Mouse (Mus musculus): ENCODE results near the gene Fam92b. TPM values are rescaled to one million over a fixed set of nuclear protein-coding genes. Genes with fewer than 3 reads are reported as not detected.

Fam92b gene
- polyA plus RNA-seq, 1 experiment from 2014 or later = 2.7 TPM

DNA sequence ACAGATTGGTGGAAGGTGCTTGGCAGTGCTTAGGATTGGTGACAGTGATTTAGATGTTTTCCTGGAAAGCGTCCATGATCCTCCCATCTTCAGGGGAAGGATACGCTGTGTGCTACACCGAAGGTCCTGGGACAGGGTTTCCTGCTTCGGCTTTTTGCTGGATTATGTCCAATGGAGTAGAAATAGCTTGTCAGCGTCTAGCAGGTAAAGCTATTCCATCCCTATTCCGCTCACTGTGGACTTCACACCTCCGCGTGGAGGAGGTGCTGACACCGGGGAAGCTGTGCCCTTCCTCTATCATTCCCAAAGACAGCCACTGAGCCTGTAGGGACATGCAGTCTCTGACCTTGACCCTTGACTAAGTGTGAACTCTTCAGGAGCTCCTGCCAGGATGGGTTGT lies 59.1 kb downstream of the Fam92b start:
- H3K27ac ChIP-seq (ENCODE audit: low read length) = no peak overlapping the region
- no peak overlapping the region for H3K4me3 ChIP-seq (ENCODE audit: low read length)
- no peaks in the 10 kb centered on the region for H3K9me3 ChIP-seq (ENCODE audit: control insufficient read depth, low read length)
- no peak overlapping the region for H3K4me2 ChIP-seq (ENCODE audit: low read depth, low read length)
- peaks cover 7% of the 10 kb centered on the region for H3K4me1 ChIP-seq (replicated peaks; ENCODE audit: control insufficient read depth, insufficient read depth, low read length)
- 65% methylated on average over 9 of the region's 9 CpGs for WGBS
- H3K36me3 ChIP-seq (ENCODE audit: control insufficient read depth, insufficient read depth, low read length) = no peaks in the 10 kb centered on the region
- no peak overlapping the region for H3K9ac ChIP-seq (ENCODE audit: low read length)
- no peak for ATAC-seq (ENCODE audit: low read depth)
- peaks cover 22% of the 10 kb centered on the region for H3K27me3 ChIP-seq (ENCODE audit: control insufficient read depth, insufficient read depth, low read depth, low read length)

DNA sequence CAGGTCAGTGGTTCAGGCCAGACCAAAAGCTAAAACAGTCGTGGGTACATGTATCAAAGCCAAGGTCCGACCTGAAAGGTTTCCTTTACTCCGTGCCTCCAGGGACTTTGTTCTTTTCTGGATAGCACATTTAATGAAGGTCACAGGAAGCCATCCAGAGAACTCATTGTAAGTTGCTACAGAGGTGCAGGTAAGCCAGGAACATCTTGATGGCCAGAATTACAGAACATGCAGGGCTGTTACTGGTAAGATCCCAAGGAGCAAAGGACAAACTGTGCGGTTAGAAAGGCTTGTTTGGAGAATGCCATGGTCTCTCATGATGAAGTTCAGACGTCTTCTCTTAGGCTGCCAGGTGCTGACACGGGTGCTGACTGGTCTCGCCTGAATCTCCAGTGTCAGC lies 60.7 kb downstream of the Fam92b start:
- Histone ChIP-seq H3K9ac (ENCODE audit: low read length) (no peak overlapping the region), H3K4me1 (replicated peaks; ENCODE audit: control insufficient read depth, insufficient read depth, low read length) (peaks cover 13% of the 10 kb centered on the region), H3K27me3 (ENCODE audit: control insufficient read depth, insufficient read depth, low read depth, low read length) (peaks cover 22% of the 10 kb centered on the region), H3K4me2 (ENCODE audit: low read depth, low read length) (no peak overlapping the region), H3K9me3 (ENCODE audit: control insufficient read depth, low read length) (no peaks in the 10 kb centered on the region), H3K27ac (ENCODE audit: low read length) (no peak overlapping the region), H3K36me3 (ENCODE audit: control insufficient read depth, insufficient read depth, low read length) (no peaks in the 10 kb centered on the region), H3K4me3 (ENCODE audit: low read length) (no peak overlapping the region)
- no peak for ATAC-seq (ENCODE audit: low read depth)
- WGBS = 72% methylated on average over 7 of the region's 7 CpGs

Other genes with a start within 250 kb of the Fam92b start
- gene Crispld2, start 185.0 kb downstream of the Fam92b start, polyA plus RNA-seq (2015; fragmentation: Nextera tagmentation; extraction: Ambion mirVana) = 8.4 and 9.3 TPM in 2 replicates
- gene Zdhhc7, start 76.0 kb downstream of the Fam92b start, polyA plus RNA-seq (2015; fragmentation: Nextera tagmentation; extraction: Ambion mirVana) = 35.3 and 35.6 TPM in 2 replicates
- 8.5 and 10.4 TPM in 2 replicates for gene 6430548M08Rik, start 63.3 kb downstream of the Fam92b start, polyA plus RNA-seq (2015; fragmentation: Nextera tagmentation; extraction: Ambion mirVana)
- gene Gse1, start 51.0 kb upstream of the Fam92b start, polyA plus RNA-seq (2015; fragmentation: Nextera tagmentation; extraction: Ambion mirVana) = 10.2 and 10.9 TPM in 2 replicates